Mouse (Mus musculus) cortical plate, adult 2 months (tissue): Measurements from ENCODE around the gene Vasn.

Source experiments
- CTCF ChIP-seq: fragments of 200-500 bp; IDR thresholded peaks from 2 replicates; pipeline ENCODE4 v1.5.1; 2011; ENCODE audit warnings: mild to moderate bottlenecking, control low read depth, low read length; ENCODE audit not compliant: insufficient read depth; ENCODE audit errors: extremely low read depth
- POLR2A ChIP-seq: fragments of 200-500 bp; IDR thresholded peaks from 2 replicates; pipeline ENCODE4 v1.6.1; 2011; ENCODE audit warnings: mild to moderate bottlenecking, low read length, control low read depth; ENCODE audit not compliant: insufficient read depth; ENCODE audit errors: extremely low read depth

- TF ChIP-seq CTCF (peak; percentile 90), POLR2A (no peak)
Observed at GRCm38 (mm10) chr16:4607818-4608531, 31.8 kb upstream of the Vasn start.
